Mouse (Mus musculus): Measurements from ENCODE around the gene Rcc2.

Gene Rcc2

GRCm38 (mm10) chr4:140709617-140710016 is 9.3 kb downstream of the Rcc2 start:
- DNase-seq (ENCODE audit: low read depth in 1 of 2, low spot score in 2 of 2), result no peak

DNA sequence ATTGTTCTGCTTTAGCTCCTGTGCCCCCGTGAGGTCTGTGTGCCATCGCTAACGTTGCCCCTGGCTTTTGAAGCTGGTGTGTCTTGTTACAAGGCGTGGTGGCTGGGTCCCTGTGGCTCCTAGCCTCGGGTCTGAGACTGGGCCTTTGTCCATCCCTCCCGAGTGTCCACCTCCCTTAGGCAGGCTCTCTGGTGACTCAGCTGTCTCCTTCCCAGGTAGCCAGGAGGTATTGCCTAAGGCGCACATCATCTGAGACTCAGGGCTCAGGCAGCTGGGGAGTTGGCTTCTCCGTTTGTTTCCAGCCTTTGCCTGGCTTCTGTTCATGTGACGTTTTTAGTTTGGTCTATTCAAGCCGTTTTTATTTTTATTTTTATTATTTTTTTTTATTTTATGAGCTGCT is 10.4 kb downstream of the Rcc2 start:
- DNase-seq (ENCODE audit: low read depth in 1 of 2, low spot score in 2 of 2), result no peak

DNA sequence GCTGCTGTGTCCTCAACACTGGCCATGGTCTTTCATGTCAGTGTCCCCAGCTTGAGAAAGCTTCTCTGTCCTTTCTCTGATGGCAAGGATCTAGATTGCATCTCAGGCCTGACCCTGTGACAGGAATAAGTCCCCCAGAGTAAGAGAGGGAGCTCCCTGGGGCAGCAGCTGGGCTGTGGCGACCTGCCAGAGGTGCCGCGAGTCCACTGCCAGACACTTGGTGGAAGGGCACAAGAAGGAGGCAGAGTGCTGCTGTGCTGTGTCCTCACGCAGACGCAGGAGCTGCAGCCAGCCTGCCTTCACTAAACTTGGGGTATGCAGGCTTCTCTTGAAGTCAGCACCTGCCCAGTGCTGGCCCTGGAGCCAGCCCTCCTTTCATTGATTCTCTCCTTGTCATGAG is 11.0 kb downstream of the Rcc2 start:
- no peak for DNase-seq (ENCODE audit: low read depth in 1 of 2, low spot score in 2 of 2)

DNA sequence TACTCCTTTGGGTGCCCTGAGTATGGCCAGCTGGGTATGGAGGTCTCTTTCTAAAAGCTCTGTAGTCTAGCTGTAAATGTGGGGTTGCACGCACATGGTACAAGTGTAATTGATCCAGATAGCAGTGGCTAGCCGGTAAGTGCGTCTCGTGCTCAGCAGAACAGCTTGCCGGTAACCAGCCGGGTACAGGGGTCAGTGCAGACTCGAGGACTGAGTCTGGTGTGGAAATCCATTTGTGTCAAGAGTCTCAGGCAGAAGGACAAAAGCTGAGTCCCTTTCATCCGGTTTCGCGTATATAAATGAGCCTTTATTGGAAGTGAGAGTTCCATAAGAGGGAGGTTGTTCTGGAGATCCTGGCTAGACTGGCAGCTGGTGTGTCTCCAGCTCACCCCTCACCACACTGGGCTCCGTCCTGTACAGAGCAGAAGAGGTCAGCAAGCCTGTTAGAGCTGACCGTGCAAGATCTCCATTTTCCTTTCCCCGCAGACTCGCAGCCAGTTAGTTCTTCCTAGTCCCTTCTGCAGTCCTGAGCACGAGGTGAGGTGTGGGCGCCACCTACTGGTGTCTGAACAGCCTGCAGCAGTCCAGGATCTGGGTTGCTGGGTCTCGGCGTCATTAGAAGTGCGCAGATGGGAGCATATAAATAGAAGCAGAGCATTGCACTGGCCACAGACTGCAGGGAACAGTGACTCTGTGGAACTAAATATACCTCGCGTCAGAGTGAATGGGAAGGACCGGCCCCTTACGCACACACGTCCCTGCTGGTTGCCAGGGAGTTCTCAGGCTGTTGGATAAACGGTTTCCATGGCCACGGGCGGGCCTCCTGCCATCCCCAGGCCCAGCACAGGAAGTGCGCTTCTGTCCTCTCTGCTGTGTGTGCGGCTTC is 13.4 kb downstream of the Rcc2 start:
- peak; percentile 57 to 78 for DNase-seq (ENCODE audit: low read depth in 1 of 2, low spot score in 2 of 2)

DNA sequence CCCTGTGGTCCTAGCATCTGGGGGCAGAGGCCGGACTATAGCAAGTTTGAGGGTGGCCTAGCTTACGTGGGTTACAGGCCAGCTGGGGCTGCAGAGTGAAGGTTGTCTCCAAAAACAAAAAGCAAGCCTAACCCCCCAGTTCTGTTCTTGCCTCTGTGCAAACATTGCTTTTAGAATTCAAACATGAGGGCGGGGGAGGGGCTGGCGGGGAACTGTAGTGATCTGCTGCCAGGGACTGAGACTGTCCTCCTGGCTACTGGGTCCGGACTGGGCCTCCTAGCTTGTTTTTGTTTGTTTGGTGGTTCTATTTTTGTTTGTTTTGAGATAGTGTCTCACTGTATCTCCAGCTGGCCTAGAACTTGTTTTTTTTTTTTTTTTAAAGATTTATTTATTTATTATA is 14.2 kb downstream of the Rcc2 start:
- no peak for DNase-seq (ENCODE audit: low read depth in 1 of 2, low spot score in 2 of 2)

DNA sequence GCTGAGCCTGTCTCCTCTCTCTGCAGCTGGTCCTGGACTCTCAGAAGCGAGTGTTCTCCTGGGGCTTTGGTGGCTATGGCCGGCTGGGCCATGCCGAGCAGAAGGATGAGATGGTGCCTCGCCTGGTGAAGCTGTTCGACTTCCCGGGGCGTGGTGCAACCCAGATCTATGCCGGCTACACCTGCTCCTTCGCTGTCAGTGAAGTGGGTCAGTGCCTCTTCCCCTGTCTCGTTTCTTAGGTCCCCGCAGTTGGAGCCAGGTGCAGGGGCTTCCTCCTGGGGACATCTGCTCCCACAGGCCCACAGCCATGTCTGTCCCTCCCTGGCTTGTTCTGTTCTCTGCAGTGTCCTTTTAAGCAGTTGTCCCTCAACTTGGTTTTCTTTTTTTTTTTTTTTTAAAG is 16.7 kb downstream of the Rcc2 start:
- DNase-seq (ENCODE audit: low read depth in 1 of 2, low spot score in 2 of 2), result no peak

DNA sequence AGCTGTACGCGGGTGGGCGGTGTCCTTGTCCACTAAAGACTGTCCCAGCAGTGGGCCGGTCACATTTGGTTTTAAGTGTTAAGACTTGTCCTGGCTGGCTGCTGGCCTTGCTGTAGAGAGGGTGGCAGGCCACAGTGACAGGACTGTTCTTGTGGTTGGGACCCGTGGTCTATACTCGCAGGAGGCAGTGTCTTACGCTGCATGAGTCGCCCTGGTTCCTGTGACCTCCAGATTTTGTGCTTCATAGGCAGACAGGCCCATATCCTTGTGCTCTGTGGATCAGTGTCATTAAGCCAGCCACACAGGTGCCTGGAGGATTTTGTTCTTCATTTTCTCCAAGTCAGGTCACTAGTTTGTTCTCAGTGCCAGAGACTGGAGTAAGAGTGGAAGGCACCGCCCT is 18.1 kb downstream of the Rcc2 start:
- no peak for DNase-seq (ENCODE audit: low read depth in 1 of 2, low spot score in 2 of 2)

GRCm38 (mm10) chr4:140720091-140720490 is 19.8 kb downstream of the Rcc2 start:
- no peak for DNase-seq (ENCODE audit: low read depth in 1 of 2, low spot score in 2 of 2)

DNA sequence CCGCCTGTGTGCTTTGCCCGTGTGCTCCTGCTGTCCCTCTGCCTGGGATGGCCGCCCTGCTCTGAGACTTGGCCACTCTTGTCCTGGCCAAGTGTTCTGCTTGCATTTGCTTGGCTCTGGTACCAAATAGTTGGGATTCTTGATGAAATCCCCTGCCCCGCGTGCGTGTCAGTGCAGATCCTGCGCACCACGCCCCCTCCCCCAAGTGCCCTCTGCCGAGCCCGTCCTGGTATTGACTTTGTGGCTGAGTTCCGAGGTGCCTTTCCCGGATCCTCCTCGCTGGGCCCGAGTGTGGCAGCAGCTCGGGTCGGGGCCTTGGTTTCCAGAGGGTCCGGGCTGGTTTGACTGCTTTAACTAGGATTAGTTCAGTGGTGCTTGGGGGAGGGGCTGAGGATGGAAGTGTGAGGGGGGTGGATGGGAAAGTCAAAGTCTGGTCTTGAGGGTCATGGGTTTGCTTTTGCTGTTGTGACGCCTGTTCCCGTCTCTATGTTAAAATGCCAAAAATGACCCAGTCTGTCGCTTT is 21.7 kb downstream of the Rcc2 start:
- no peak for DNase-seq (ENCODE audit: low read depth in 1 of 2, low spot score in 2 of 2)

DNA sequence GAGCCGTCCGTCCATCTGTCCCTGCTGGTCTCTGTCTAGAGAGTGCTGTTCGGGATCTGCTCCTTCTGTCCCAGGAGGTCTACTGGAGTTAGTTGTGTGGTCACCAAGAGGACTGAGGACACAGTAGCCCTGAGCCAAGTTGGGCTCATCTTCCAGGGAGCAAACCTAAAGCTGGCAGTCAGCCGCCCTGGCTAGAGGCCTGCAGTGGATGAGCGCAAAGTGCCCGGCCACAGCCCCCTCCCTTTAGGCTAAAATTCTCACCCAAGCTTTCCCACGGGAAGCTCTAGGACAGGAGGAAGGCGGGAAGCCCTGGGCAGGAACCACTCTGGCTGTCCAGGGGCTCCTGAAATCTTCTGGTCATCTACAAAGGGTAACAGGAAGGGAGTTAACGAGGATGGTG is 22.4 kb downstream of the Rcc2 start:
- DNase-seq (ENCODE audit: low read depth in 1 of 2, low spot score in 2 of 2), result no peak

- DNase-seq (ENCODE audit: low read depth in 1 of 2, low spot score in 2 of 2), result no peak
Observed at GRCm38 (mm10) chr4:140723192-140723591, 22.9 kb downstream of the Rcc2 start.

DNA sequence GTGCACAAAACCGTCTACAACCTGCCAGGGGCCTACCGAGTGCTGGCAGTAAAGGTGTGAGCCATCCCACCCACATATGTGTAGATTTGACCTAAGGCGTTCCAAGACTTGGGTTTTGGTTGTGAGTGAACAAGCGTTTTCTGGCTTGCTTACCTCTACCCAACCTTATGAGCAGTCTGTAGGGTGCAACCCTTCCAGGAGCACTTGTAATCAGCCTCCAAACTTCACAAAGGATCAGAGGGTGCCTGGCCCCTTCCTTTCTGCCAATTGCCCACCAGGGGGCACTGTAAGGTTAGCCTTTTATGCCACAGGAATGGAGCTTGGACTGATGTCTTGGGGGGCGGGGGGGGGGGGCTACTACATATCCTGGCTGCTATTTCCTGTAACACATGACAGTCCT is 23.5 kb downstream of the Rcc2 start:
- DNase-seq (ENCODE audit: low read depth in 1 of 2, low spot score in 2 of 2), result no peak

- no peak for DNase-seq (ENCODE audit: low read depth in 1 of 2, low spot score in 2 of 2)
Observed at GRCm38 (mm10) chr4:140724739-140725138, 24.4 kb downstream of the Rcc2 start.

GRCm38 (mm10) chr4:140726907-140727306 is 26.6 kb downstream of the Rcc2 start:
- DNase-seq (ENCODE audit: low read depth in 1 of 2, low spot score in 2 of 2), result no peak

GRCm38 (mm10) chr4:140731654-140732053 is 31.3 kb downstream of the Rcc2 start:
- DNase-seq (ENCODE audit: low read depth in 1 of 2, low spot score in 2 of 2), result no peak

GRCm38 (mm10) chr4:140732871-140733270 is 32.5 kb downstream of the Rcc2 start:
- DNase-seq (ENCODE audit: low read depth in 1 of 2, low spot score in 2 of 2), result no peak

- no peak for DNase-seq (ENCODE audit: low read depth in 1 of 2, low spot score in 2 of 2)
Observed at GRCm38 (mm10) chr4:140740655-140741054, 40.3 kb downstream of the Rcc2 start.

DNA sequence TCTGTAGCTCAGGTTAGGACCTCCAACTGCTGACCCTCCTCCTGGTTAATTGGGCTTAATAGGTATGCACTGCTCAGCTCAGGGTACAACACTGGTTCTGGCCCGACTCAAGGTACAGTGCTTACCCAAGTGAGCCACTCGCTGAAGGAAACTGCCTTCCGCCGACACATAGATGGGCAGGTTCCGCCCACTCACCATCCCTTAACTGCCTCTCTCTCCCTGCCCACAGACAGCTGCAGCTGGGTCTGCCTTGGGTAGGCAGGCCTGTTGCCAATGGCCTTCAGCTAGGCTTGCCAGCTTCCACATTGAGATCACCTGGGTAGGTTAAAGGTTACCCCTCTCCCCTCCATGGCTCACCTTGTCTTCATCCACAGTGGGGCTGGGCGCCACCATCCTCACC is 41.1 kb downstream of the Rcc2 start:
- no peak for DNase-seq (ENCODE audit: low read depth in 1 of 2, low spot score in 2 of 2)

DNA sequence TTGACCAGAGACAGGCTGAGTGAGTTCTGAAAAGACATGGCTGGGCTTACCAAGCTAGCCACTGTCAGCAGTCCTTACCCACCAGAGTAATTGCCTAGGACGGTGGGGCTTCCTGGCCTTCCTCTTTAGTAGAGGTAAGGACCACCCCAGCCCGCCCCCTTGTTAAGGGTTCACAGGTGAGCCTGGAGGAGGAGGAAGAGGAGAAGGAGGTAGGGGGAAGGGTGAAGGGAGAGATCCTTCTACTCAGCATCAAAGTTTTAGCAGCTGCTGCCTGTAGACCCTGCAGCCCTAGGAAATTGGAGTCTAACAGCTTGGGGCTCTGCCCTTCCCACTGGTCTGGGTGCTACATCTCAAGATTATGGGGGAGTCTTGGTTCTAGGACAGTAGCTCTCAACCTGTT is 42.2 kb downstream of the Rcc2 start, which contains the start of gene Padi6:
Gene Padi6, minus strand, starts transcription at position 101 of the 400 bp plus-strand sequence.
- no peak for DNase-seq (ENCODE audit: low read depth in 1 of 2, low spot score in 2 of 2)

DNA sequence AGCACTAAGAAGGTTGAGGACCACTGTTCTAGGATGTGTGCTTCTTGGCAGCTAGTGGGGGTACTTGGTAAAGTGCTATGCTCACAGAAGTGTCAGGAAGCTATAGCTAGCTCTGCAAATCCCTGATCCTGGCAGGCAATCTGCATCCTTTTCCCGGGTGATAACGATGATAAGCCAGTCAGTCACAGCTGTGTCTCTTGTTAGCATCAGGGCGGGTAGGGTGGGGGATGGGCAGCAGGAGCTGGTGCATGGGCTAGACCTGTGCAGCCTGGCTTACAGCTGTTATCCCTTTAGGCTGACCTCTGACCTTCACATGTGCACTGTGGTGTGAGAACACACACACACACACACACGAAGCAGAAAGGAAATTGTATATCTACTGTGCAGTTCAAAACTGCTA is 42.7 kb downstream of the Rcc2 start:
- no peak for DNase-seq (ENCODE audit: low read depth in 1 of 2, low spot score in 2 of 2)

GRCm38 (mm10) chr4:140744654-140745053 is 44.3 kb downstream of the Rcc2 start:
- DNase-seq (ENCODE audit: low read depth in 1 of 2, low spot score in 2 of 2), result no peak

GRCm38 (mm10) chr4:140747978-140748377 is 47.6 kb downstream of the Rcc2 start:
- DNase-seq (ENCODE audit: low read depth in 1 of 2, low spot score in 2 of 2), result no peak

- no peak for DNase-seq (ENCODE audit: low read depth in 1 of 2, low spot score in 2 of 2)
Observed at GRCm38 (mm10) chr4:140750328-140750727, 50.0 kb downstream of the Rcc2 start.

All from monocyte, adult 2 months (primary cell).